Mouse (Mus musculus): Measurements from ENCODE around the gene Zfp426.

Gene Zfp426

GRCm38 (mm10) chr9:20453647-20454046 lies 38.9 kb downstream of the Zfp426 start:
- DNase-seq = no peak

GRCm38 (mm10) chr9:20451493-20451892 lies 41.1 kb downstream of the Zfp426 start:
- no peak for DNase-seq

GRCm38 (mm10) chr9:20443183-20443783 lies 49.3 kb downstream of the Zfp426 start:
- no peak for DNase-seq

GRCm38 (mm10) chr9:20430004-20430403 lies 62.5 kb downstream of the Zfp426 start:
- DNase-seq = no peak
